Mouse (Mus musculus) liver, embryonic 14.5 days (tissue): ENCODE data around the gene Mink1. TPM values are rescaled to one million over a fixed set of nuclear protein-coding genes. Genes with fewer than 3 reads are reported as not detected.
A peak's percentile ranks its signal among the peaks of the same experiment; 100 is the strongest.

Source experiments
- ATAC-seq: fragments of 200-750 bp; cut with Nextera tagmentation; 2 replicates; pipeline ENCODE4 v1.8.0; 2017; ENCODE audit warnings: moderate number of reproducible peaks, mild to moderate bottlenecking, moderate library complexity; ENCODE audit not compliant: insufficient read depth
- DNase-seq, 3 experiments: peaks; one replicate each; pipeline ENCODE4 v3.0.0-alpha.2; 2012 to 2013; ENCODE audit warnings: low read depth in 3 of 3, low spot score in 3 of 3
- H3K27ac ChIP-seq: fragments of 300-500 bp; sonication (generic); 2 replicates; pipeline ENCODE4 v1.5.1; 2014; ENCODE audit warnings: moderate library complexity, mild to moderate bottlenecking, control low read depth, inconsistent platforms
- H3K27me3 ChIP-seq: fragments of 300-500 bp; sonication (generic); 2 replicates; pipeline ENCODE4 v1.6.1; 2014; ENCODE audit warnings: mild to moderate bottlenecking, low read length, moderate library complexity; ENCODE audit not compliant: control insufficient read depth, insufficient read depth
- H3K36me3 ChIP-seq: fragments of 300-500 bp; sonication (generic); replicated peaks from 2 replicates; pipeline ENCODE4 v1.6.1; 2014; ENCODE audit warnings: low read depth; ENCODE audit not compliant: control insufficient read depth, insufficient read depth
- H3K4me1 ChIP-seq, 2 experiments: fragments of 200-500 bp in 1 of 2; fragments of 300-500 bp in 1 of 2; sonication (generic) in 1 of 2; replicated peaks; 2 replicates each; pipeline ENCODE4 v1.6.1; 2012 to 2014; ENCODE audit warnings: antibody characterized with exemption in 1 of 2, inconsistent platforms in 1 of 2, low read length in 1 of 2; ENCODE audit not compliant: control insufficient read depth in 2 of 2, insufficient read depth in 2 of 2
- H3K4me2 ChIP-seq: fragments of 300-500 bp; sonication (generic); 2 replicates; pipeline ENCODE4 v1.6.1; 2014; ENCODE audit warnings: low read depth, mild to moderate bottlenecking, control low read depth, moderate library complexity
- H3K4me3 ChIP-seq, 2 experiments: fragments of 200-500 bp in 1 of 2; fragments of 300-500 bp in 1 of 2; sonication (generic) in 1 of 2; 2 replicates each; pipeline ENCODE4 v1.5.1; 2012 to 2014; ENCODE audit warnings: low read depth in 2 of 2, low read length in 2 of 2, mild to moderate bottlenecking in 2 of 2, control low read depth in 1 of 2, inconsistent platforms in 1 of 2, moderate library complexity in 1 of 2; ENCODE audit not compliant: insufficient read depth in 1 of 2
- H3K9ac ChIP-seq: fragments of 300-500 bp; sonication (generic); replicated peaks from 2 replicates; pipeline ENCODE4 v1.6.1; 2014; ENCODE audit warnings: mild to moderate bottlenecking, control low read depth, moderate library complexity
- H3K9me3 ChIP-seq: fragments of 300-500 bp; sonication (generic); 2 replicates; pipeline ENCODE4 v1.6.1; 2016; ENCODE audit warnings: low read length, mixed read lengths; ENCODE audit not compliant: control insufficient read depth
- CTCF ChIP-seq: IDR thresholded peaks from 2 replicates; pipeline ENCODE4 v1.5.1; 2016; ENCODE audit warnings: antibody characterized with exemption, low read depth, control low read depth
- EP300 ChIP-seq: IDR thresholded peaks from 2 replicates; pipeline ENCODE4 v1.6.1; 2016; ENCODE audit warnings: antibody characterized with exemption, low read depth
- WGBS: fragments of 180-500 bp; shearing (Covaris S2); extraction: QIAGEN DNeasy Blood & Tissue Kit; methylation state at CpG from one replicate; pipeline ENCODE4 v1.1.7; 2014; ENCODE audit not compliant: insufficient replicate concordance; 5-methylcytosine and 5-hydroxymethylcytosine counted together
- polyA plus RNA-seq, 2 experiments: library from polyadenylated mRNA; depleted of rRNA in 1 of 2; stranded (reverse) in 1 of 2; unstranded in 1 of 2; fragments of >200 nt; fragmentation: Nextera tagmentation in 1 of 2; extraction: Ambion mirVana in 1 of 2; gene quantifications; 2 replicates each; pipeline versions ENCODE4 v1.2.1 to v1.2.3; 2012 to 2014

Gene Mink1
- polyA plus RNA-seq, 2 experiments = 3.7 to 14.1 TPM

GRCm38 (mm10) chr11:70630129-70630528 is 67.4 kb downstream of the Mink1 start:
- H3K4me3 ChIP-seq = no peak overlapping the region

GRCm38 (mm10) chr11:70635601-70636000 is 72.9 kb downstream of the Mink1 start:
- no peak for ATAC-seq
- Histone ChIP-seq H3K4me3 (no peak overlapping the region), H3K4me1 (peaks cover 30 to 35% of the 10 kb centered on the region in 2 experiments), H3K9me3 (no peaks in the 10 kb centered on the region), H3K4me2 (no peak overlapping the region), H3K27me3 (no peaks in the 10 kb centered on the region), H3K9ac (no peak overlapping the region), H3K27ac (no peak overlapping the region), H3K36me3 (no peaks in the 10 kb centered on the region)
- TF ChIP-seq EP300 (no peak), CTCF (no peak)
- DNase-seq = no peak
- WGBS = 68% methylated on average over 4 of the region's 4 CpGs

More at GRCm38 (mm10) chr11:70630129-70630528, 67.4 kb downstream of the Mink1 start:
- Histone ChIP-seq H3K4me1 (peaks cover 3 to 4% of the 10 kb centered on the region in 2 experiments; a peak in 2 of 4 replicates), H3K36me3 (no peaks in the 10 kb centered on the region), H3K9me3 (no peaks in the 10 kb centered on the region), H3K27me3 (no peaks in the 10 kb centered on the region), H3K9ac (peak overlapping the region; percentile 9; the same call in 1 of the 2 replicates), H3K27ac (no peak overlapping the region), H3K4me2 (peak overlapping the region; percentile 13; the same call in 1 of the 2 replicates)
- TF ChIP-seq EP300 (no peak), CTCF (no peak)
- ATAC-seq = no peak
- 29% methylated on average over 7 of the region's 7 CpGs for WGBS
- no peak for DNase-seq

- Histone ChIP-seq H3K4me3 (no peak overlapping the region), H3K4me1 (peaks cover 30 to 35% of the 10 kb centered on the region in 2 experiments), H3K9ac (no peak overlapping the region), H3K27ac (peak overlapping the region; percentile 93), H3K27me3 (no peaks in the 10 kb centered on the region), H3K36me3 (no peaks in the 10 kb centered on the region), H3K9me3 (no peaks in the 10 kb centered on the region), H3K4me2 (no peak overlapping the region)
- no peak for ATAC-seq
- no peak for TF ChIP-seq EP300
- TF ChIP-seq CTCF = no peak
- DNase-seq = no peak
- WGBS = 70% methylated on average over 1 of the region's 1 CpGs
Observed at GRCm38 (mm10) chr11:70637764-70638163, 75.1 kb downstream of the Mink1 start.

DNA sequence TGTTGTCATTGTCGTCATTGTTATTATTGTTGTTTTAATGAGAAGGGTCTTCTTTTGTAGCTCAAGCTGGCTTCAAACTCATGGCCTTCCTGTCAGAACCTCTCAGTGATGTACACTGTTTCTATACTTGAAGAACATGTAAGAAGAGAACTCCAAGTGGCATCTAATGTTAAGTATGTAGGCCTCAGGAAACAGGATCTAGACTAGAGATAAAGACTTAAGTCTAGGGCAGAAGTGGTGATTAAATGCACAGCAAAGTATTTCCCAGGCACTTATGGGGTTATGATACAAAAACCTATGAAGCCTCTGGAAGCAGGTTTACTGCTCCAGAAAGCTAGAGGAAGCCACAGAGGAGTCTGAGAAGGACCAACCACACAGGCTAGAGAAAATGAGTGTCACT is 75.6 kb downstream of the Mink1 start:
- Histone ChIP-seq H3K4me1 (peaks cover 30 to 35% of the 10 kb centered on the region in 2 experiments), H3K4me3 (peak overlapping the region in 1 of 2 experiments; percentile 32; a peak in 2 of 4 replicates), H3K9ac (peak overlapping the region; percentile 63), H3K36me3 (no peaks in the 10 kb centered on the region), H3K27me3 (no peaks in the 10 kb centered on the region), H3K4me2 (peak overlapping the region; percentile 74), H3K9me3 (no peaks in the 10 kb centered on the region), H3K27ac (peak overlapping the region; percentile 93)
- WGBS = 24% methylated on average over 1 of the region's 1 CpGs
- no peak for DNase-seq
- no peak for TF ChIP-seq CTCF
- no peak for TF ChIP-seq EP300
- ATAC-seq = peak; percentile 18; the same call in 1 of the 2 replicates

DNA sequence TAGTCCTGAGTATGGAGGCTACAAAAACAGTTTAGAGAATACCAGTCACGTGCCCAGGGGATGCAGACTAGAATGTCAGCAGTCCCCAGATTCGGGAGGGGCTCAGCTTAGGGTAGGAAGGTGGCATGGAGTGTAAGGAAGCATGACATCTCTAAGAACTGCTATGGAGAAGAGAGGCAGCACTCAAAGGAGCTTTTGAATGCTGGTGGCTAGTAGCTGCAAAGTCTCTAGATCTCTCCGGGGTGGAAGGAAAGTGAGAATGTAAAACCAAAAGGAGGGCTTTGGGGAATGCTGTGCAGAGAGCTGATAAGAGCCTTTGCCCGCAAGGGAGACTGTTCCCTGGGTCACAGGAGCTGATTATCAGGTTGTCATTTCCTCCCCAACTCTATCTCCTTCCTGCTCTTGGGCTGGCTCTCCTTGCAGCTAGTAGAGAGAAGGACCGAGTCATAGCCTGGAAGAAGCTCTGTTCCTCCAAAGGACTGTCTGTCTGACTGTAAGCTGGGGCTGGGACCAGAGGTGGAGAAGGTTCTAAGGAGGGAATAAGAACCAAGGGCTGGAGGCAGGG is 76.1 kb downstream of the Mink1 start, which contains the start of gene Gp1ba:
Gp1ba (plus strand) TSS at position 409 of the 565 bp plus-strand sequence.
- peak; percentile 83 for TF ChIP-seq EP300
- no peak for TF ChIP-seq CTCF
- no peaks in the 10 kb centered on the region for H3K36me3 ChIP-seq
- H3K4me1 ChIP-seq = peaks cover 30 to 35% of the 10 kb centered on the region in 2 experiments
- H3K4me2 ChIP-seq = peak within 1 kb of the TSS; percentile 74
- ATAC-seq = peak; percentile 87
- H3K4me3 ChIP-seq = peak within 1 kb of the TSS; percentile 32 to 41
- 3% methylated on average over 5 of the region's 5 CpGs for WGBS
- H3K9ac ChIP-seq = peak within 1 kb of the TSS; percentile 63
- H3K27me3 ChIP-seq = no peaks in the 10 kb centered on the region
- peak within 1 kb of the TSS; percentile 93 for H3K27ac ChIP-seq
- peak in 2 of 3 experiments; percentile 65 to 66 for DNase-seq
- no peaks in the 10 kb centered on the region for H3K9me3 ChIP-seq
